Mouse (Mus musculus) kidney, adult 2 months (tissue): ENCODE measurements around the gene Slc22a3.

Source experiments
- CTCF ChIP-seq: fragments of 200-500 bp; conservative IDR thresholded peaks from 2 replicates; pipeline ENCODE4 v1.5.1; 2011; ENCODE audit warnings: low read depth, mild to moderate bottlenecking, control low read depth, low read length, moderate library complexity, mixed read lengths; ENCODE audit not compliant: insufficient read depth, insufficient read length
- POLR2A ChIP-seq: fragments of 200-500 bp; IDR thresholded peaks from one replicate; pipeline ENCODE4 v1.6.1; 2011; ENCODE audit warnings: low read depth, low read length, control low read depth

DNA sequence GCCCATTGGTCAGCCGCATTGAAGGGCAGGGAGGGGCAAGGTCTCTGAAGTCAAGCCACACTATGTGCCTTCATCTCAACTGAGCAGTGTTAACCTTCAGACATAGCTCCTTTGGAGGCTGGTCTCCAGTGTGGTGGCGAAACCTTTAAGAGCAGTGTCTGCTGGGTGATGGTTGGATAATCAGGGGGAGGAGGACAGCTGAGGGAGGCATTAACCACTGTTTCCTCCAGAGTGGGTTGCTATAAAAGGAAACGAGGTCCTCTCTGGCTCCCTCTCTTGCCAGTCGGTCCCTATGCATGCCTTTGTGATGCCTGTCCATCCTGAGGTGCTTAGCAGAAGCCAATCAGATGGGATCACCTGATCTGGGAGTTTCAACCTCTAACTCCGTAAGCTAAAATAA lies 38.8 kb downstream of the Slc22a3 start:
- no peak for TF ChIP-seq CTCF
- no peak for TF ChIP-seq POLR2A
